Mouse (Mus musculus) thymus, adult 2 months (tissue): ENCODE measurements around the gene Col18a1.

Source experiments
- CTCF ChIP-seq: fragments of 200-500 bp; IDR thresholded peaks from 2 replicates; pipeline ENCODE4 v1.5.1; 2012; ENCODE audit warnings: mild to moderate bottlenecking, control low read depth, low read length, moderate library complexity, borderline replicate concordance; ENCODE audit not compliant: control insufficient read depth, poor library complexity, insufficient read depth; ENCODE audit errors: extremely low read depth
- POLR2A ChIP-seq: fragments of 200-500 bp; IDR thresholded peaks from 2 replicates; pipeline ENCODE4 v1.6.1; 2012; ENCODE audit warnings: mild to moderate bottlenecking, low read length, control low read depth, moderate library complexity; ENCODE audit not compliant: control insufficient read depth, poor library complexity, insufficient read depth; ENCODE audit errors: extremely low read depth

- TF ChIP-seq POLR2A: no peak
- TF ChIP-seq CTCF: no peak
Observed at GRCm38 (mm10) chr10:77113489-77114240, 52.7 kb downstream of the Col18a1 start.
